Mouse (Mus musculus) small intestine, adult 10 weeks (tissue): Measurements from ENCODE around the gene Vmn1r2. TPM values are rescaled to one million over a fixed set of nuclear protein-coding genes. Genes with fewer than 3 reads are reported as not detected.

Experiments
- polyA plus RNA-seq: library from polyadenylated mRNA; stranded (reverse); fragments of 350-450 nt; fragmentation: Illumina TruSeq; extraction: RNeasy Lipid Tissue Mini Kit (QIAGEN cat#74804); gene quantifications from one replicate; pipeline ENCODE4 v1.2.3, GENCODE M21; 2014; ENCODE audit warnings: low replicate concordance

Vmn1r2 gene
- not detected for polyA plus RNA-seq

DNA sequence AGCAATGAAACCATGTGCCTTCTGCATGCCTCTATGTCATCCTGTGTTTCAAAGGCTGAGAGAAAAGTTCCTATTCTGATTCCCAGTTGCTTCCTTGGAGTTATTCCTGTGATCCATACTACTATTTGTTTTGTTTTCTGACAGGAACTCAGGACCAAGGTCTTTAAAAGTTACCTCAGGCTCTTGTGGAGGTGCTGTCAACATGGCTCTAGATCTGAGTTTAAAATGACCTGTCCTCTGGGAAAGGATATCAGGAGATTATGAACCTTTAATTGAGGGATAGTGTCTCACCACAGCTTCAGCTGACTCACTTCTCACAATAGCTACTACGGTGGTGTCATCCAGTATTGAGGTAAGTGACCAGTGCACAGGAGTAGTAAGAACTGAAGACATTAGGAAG lies at the start of gene Vmn1r2:
TSS of gene Vmn1r2 (plus strand) at position 301 of the 400 bp plus-strand sequence.

DNA sequence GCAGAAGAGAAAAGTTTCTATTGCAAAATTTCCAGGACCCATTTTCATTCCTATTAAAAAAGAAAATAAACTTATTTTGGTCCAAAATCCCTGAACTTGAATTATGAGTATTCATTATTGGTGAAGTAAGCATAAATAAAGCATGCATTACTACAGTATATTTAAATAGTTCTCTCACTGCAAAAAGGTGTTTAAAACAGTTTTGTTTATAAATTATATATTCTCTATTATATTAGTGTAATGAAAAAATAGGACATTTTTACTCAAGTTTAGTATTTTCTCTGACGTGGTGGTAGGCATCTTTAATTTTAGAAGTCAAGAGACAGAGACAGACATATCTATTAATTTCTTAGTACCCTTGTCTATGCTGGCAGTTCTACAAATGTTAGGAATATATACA lies 18.1 kb downstream of the Vmn1r2 start, which contains the start of gene Vmn1r3:
TSS of gene Vmn1r3 (minus strand) at position 101 of the 400 bp plus-strand sequence.

Other genes with a start within 250 kb of the Vmn1r2 start
- gene Vmn1r3, start 18.0 kb downstream of the Vmn1r2 start, polyA plus RNA-seq, result not detected